Mouse (Mus musculus): Measurements from ENCODE around the gene Zp3.

Gene Zp3

GRCm38 (mm10) chr5:135979904-135980303, at the start of gene Zp3:
Gene Zp3 (plus strand): TSS chr5:135980099.
- DNase-seq, result no peak

GRCm38 (mm10) chr5:135931526-135931925, 48.4 kb upstream of the Zp3 start:
- peak; percentile 45 for DNase-seq

GRCm38 (mm10) chr5:135932359-135932758, 47.5 kb upstream of the Zp3 start:
- peak; percentile 56 for DNase-seq

GRCm38 (mm10) chr5:135933222-135933899, 46.5 kb upstream of the Zp3 start:
- DNase-seq, result no peak

- peak; percentile 87 for DNase-seq
Observed at GRCm38 (mm10) chr5:135933900-135934441, 45.9 kb upstream of the Zp3 start.

- DNase-seq, result peak; percentile 98
Observed at GRCm38 (mm10) chr5:135934481-135935175, 45.3 kb upstream of the Zp3 start, which contains the start of gene Ywhag. Gene Ywhag (minus strand): TSS chr5:135934616.

GRCm38 (mm10) chr5:135935176-135935523, 44.7 kb upstream of the Zp3 start:
- no peak for DNase-seq

- peak; percentile 64 for DNase-seq
Observed at GRCm38 (mm10) chr5:135935641-135936190, 44.2 kb upstream of the Zp3 start.

- no peak for DNase-seq
Observed at GRCm38 (mm10) chr5:135940587-135940986, 39.3 kb upstream of the Zp3 start.

- DNase-seq, result no peak
Observed at GRCm38 (mm10) chr5:135942710-135943109, 37.2 kb upstream of the Zp3 start.

- no peak for DNase-seq
Observed at GRCm38 (mm10) chr5:135945916-135946408, 33.9 kb upstream of the Zp3 start.

GRCm38 (mm10) chr5:135946621-135947020, 33.3 kb upstream of the Zp3 start:
- DNase-seq, result no peak

GRCm38 (mm10) chr5:135950710-135951412, 29.0 kb upstream of the Zp3 start:
- DNase-seq, result no peak

GRCm38 (mm10) chr5:135951660-135952059, 28.2 kb upstream of the Zp3 start:
- DNase-seq, result no peak

GRCm38 (mm10) chr5:135952830-135953229, 27.1 kb upstream of the Zp3 start:
- DNase-seq, result no peak

GRCm38 (mm10) chr5:135956300-135957206, 23.3 kb upstream of the Zp3 start:
- no peak for DNase-seq

- peak; percentile 95 for DNase-seq
Observed at GRCm38 (mm10) chr5:135957207-135957974, 22.5 kb upstream of the Zp3 start.

GRCm38 (mm10) chr5:135958367-135958766, 21.5 kb upstream of the Zp3 start:
- DNase-seq, result no peak

- no peak for DNase-seq
Observed at GRCm38 (mm10) chr5:135959911-135960310, 20.0 kb upstream of the Zp3 start.

- DNase-seq, result peak; percentile 67
Observed at GRCm38 (mm10) chr5:135960909-135961635, 18.8 kb upstream of the Zp3 start.

- no peak for DNase-seq
Observed at GRCm38 (mm10) chr5:135962125-135962491, 17.8 kb upstream of the Zp3 start.
